Mouse (Mus musculus): Measurements from ENCODE around the gene Gm20604. TPM values are rescaled to one million over a fixed set of nuclear protein-coding genes. Genes with fewer than 3 reads are reported as not detected.
A peak's percentile ranks its signal among the peaks of the same experiment; 100 is the strongest.

Gm20604 gene
- total RNA-seq, 2 experiments from 2014 or later: 5.4 to 10.6 TPM

DNA sequence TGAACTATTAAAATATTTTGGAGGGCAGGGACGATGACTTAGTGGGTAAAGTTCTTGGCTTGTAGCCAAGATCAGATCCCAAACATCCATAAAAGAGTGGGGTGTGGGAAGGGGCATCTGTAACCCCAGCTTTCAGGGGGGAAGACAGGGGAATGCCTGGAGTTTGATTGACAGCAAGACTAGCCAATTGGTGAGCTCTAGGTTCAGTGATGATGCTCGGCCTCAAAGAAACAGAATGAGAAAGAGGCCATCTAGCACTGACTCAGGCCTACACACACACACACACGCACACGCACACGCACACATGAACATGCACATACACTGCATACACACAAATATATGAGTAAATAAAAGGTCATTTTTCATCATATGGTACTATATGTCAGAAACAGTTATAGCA, 48.6 kb downstream of the Gm20604 start:
- ATAC-seq (ENCODE audit: poor library complexity, severe bottlenecking): no peak

DNA sequence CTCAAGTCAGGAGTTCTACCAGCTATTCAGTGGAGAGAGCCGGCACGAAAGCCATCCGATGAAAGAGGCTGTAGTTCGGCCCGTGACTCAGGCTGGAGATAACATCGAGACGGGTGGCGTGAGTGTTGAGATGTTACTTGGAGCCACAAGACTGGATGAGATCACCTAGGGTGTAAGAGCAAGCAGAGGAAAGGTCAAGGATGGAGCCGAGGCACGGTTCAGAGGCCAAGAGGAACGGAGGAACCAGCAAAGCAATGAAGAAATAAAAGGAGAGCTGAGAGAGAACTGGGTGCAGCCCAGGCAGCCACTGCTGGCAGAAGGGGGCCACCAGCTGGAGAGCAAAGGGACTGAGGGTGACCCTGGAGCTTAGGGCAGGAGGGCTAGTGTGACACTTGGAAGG, 50.3 kb downstream of the Gm20604 start:
- no peak for ATAC-seq (ENCODE audit: poor library complexity, severe bottlenecking)

DNA sequence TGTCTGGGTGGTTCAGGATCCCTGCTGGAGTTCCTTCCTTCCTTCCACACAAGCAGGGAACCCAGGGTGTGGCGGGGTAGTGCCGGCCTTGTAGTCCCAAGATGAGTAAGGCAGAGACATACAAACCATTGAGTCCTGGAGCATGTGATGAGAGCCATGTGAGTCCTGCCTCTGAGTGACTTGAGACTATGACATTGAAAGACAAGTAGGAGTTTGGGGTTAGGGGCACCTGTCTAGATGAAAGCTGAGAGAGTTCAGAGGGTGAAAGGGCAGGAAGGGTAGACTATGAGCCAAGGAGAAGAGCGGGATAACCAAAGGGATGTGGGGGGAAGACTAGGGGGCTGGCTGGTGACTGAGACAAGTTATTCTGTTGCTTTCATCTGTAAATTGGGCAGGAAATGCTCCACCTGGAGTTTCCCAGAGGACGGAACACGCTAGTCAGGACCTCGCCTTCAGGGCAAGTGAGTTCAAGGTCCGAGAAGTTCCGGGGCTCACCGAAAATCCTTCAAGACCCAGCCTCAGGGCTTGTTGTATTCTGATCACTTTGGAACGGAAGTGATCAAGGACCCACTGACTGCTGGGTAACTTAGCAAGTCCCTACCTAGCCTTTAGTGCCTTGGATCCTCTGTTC, 51.5 kb downstream of the Gm20604 start:
- ATAC-seq (ENCODE audit: poor library complexity, severe bottlenecking): no peak

DNA sequence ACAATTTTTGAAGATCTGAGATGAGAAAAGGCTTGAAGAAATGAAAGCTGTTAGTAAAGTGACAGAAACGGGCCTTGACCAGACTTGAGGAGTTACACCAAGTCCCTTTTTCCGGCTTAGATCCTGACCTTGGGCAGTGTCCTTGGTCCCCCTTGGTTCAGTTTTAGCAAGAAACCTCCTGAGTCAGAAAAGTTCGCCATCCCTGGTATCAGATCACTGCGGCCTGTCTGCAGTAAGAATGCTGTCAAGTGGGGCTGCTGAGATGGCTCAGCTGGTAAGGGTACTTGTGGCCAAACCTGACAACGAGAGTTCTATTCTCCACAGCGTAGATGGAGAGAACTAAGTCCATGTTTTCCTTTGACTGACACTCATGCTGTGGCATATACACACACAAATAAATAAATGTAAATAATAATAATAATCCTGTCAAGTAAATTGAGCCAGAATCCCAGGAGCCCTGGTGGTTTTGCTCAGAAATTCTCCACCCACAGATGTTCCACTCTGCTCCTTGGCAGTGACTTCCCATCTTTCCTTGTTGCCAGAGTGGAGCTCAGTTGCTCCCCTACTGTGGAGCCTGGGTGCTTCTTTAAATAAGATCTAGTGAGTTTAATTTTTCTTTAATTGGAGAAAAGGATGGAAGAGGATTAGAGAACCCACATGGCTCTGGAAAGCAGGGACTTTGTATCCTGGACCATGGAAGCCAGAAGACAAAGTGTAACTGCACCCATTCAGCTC, 52.4 kb downstream of the Gm20604 start:
- no peak for ATAC-seq (ENCODE audit: poor library complexity, severe bottlenecking)

DNA sequence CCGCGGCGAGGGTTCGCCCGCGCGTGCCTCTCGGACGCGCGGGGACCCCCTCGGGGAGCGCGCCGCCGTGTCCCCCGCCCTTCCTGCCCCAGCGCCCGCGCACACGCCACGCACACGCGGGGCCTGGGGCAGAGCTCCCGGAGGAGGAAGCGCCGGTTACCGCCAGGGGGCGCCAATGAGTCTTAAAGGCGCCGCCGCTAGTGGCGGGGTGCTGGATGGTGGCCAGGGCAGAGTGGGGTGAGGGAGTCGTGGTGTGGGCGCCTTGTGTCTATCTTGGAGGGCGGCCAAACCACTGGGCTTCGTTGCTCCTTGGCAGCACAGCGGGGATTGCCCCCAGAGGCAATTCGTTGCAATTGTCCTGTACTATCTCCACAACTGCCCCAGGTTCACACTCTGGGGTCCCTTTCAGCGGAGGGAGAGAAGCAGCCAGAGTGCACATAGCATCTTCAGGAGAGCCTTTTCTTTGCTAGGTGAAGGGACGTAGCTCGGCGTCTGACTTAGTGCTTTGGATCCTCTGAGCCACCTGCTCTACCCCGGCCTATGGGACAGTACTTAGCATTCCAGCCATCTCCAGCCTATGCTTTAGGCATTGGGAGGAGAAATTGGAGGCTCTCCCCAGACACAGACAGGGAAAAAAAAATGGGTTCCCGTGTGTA, 53.1 kb downstream of the Gm20604 start:
- ATAC-seq (ENCODE audit: poor library complexity, severe bottlenecking): peak; percentile 78

DNA sequence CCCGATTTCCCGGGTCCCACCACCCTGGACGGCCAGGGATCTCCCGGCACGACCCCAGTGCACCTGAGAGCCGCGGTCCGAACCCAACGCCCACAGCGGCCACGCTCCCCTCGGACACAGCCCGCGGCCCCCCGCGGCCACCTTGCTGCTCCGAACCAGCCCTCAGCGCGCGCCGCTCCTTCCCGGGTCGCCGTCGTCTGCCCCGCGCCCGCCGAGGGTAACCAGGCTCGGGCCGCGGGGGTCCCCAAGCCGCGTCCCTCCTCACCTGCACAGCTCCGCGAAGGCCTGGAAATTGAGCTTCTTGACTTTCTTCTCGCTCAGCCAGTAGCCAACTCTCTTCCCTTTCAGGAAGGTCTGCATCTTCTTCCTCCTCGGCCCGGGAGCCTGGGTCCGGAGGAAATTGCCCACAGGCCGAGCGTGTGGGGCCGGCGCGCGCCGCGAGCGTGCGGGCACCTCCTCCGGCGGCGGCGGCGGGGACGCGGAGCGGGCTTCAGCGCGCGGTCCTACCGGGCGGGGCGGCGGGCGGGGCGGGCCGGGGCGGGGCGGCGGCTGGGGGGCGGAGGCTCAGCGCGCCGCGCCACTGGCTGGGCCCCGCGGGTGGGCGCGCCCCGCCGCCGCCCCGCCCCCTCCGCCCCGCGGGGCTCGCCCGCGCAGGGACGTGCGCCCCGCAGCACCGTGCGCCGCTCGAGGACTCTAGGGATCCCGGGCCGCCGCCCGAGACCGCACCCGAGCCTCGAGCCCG, 53.8 kb downstream of the Gm20604 start, which contains the start of gene Itpk1:
TSS of gene Itpk1 (minus strand) at position 474 of the 742 bp plus-strand sequence.
- ATAC-seq (ENCODE audit: poor library complexity, severe bottlenecking): peak; percentile 64

DNA sequence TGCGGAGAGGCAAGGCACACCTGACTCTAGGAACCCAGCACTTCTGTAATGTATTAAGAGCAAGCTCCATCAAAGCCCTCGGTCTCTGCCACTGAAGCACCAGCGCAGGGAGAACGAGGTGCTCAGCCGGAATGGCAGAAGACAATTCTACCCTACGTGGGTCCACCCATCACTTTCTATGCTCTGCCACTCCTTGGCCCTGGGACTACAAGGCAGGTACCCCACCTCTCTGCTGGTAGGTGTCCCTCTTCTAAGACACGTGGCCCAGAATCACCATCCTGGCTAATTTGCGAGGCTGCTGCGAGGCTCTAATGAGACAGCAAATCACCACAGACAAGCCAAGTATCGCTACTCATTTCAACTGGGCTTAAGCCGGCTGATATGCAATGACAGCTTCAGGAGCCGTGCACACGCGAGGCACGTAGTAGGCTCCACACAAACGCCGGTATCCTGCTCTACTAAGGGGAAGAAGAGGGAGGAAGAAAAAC, 54.5 kb downstream of the Gm20604 start:
- ATAC-seq (ENCODE audit: poor library complexity, severe bottlenecking): 0 out of 2 replicates have a peak, but pooled peaks have one; percentile 9

DNA sequence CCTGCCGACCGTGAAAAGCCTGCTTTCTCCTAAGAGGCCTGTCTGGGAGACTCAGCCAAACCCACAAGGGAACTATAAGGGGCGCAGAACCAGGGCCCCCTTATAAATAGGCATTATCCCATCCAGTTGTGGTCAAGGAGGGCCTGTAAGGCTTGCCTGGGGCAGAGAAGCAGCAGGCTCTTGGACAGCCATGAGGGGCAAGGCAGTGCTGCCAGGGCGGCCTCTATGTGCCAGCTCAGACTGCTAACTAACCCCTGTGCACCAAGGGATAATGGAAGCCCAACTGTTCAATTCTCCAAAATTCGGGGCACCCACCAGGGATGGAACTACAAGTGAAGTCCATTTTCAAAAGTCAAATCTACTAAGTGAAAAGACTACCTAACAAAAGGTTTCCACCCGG, 55.0 kb downstream of the Gm20604 start:
- ATAC-seq (ENCODE audit: poor library complexity, severe bottlenecking): no peak

DNA sequence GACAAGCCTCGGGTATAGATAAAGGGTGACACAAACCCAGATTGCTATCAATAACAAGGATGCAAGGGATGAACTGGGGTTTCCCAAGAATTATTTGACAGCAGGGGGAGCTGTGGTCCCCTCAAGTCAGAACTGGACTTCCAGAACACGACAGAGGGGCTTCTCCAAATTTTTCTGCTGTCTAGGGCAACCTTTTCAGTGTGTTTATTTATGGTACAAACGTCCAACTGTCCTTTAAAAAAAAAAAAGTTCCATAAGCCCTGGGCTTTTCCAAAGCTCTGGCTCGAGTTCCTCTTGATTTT, 55.4 kb downstream of the Gm20604 start:
- ATAC-seq (ENCODE audit: poor library complexity, severe bottlenecking): no peak

DNA sequence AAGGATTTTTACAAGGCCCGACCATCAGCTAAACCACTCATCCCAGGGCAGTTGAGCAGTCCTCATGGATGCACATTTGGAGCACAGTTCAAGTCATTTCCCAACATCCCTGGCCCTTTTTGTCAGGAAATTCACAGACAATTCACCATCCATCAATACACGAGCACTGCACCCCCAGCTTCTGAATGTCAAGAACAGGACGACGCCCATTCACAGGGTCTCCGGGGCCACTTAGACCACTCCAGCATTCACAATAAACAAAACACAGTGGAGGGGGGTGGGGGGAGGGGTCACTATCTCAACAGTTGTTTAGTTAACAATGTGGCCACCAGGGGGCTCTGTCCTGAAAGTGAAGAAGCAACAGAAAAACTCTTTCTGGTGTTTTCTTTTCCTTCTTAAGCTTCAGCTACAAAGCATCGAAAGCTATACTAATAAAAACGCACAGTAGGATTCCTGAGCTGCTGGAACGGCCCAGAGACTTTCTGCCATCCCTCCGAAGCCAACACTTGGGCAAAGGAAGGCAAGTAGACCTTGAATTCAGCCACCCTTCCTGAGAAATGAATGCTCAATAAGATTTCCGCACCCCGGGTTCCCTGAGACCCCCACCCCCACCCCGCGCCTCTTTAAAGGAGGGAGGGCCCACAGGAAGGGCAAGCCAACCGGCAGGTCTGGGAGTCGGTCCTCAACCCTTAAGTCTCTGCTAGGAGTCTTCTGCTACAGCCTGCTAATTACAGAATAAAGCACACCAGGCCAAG, 55.9 kb downstream of the Gm20604 start:
- no peak for ATAC-seq (ENCODE audit: poor library complexity, severe bottlenecking)

DNA sequence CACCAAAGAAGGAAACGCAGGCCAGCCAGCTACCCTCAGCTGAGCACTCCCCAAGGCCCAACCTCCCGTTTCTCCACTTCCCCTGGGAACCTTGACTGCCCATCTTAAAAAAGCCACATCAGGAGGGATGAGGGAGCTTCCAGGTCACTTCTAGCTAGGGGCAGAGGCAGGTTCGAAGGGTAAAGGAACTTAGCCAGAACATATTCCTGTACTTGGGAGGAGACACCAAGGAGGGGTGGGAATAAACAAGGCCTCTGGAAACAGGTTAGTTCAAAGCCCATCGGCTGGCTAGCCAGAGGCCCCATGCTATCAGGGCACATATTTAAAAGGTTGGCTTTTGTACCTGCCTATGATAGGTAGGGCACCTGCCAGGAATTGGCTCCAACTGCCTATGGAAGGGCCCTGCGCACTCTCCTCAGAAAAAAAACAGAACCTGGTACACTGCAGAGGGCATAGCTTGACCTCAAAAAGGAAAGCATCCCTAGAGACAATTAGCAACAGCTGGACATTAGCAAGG, 56.7 kb downstream of the Gm20604 start:
- no peak for ATAC-seq (ENCODE audit: poor library complexity, severe bottlenecking)

DNA sequence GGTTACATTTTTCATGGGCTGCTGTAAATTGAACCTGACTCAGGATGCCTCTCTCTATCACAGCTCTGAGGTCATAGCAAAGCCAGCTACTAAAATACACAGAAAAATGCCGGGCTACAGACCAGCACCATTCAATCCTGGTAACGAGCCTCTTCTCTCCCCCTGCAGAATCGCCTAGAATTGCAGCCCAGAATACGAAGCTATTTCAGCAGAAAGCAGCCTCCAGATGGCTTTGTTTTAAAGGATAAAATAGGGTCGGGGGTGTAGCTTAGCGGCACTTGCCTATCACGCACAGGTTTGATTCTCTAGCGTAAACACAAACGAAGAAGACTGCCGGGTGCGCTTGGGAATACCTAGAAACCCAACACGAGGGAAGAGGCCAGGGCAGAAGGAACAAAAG, 58.0 kb downstream of the Gm20604 start:
- ATAC-seq (ENCODE audit: poor library complexity, severe bottlenecking): no peak

DNA sequence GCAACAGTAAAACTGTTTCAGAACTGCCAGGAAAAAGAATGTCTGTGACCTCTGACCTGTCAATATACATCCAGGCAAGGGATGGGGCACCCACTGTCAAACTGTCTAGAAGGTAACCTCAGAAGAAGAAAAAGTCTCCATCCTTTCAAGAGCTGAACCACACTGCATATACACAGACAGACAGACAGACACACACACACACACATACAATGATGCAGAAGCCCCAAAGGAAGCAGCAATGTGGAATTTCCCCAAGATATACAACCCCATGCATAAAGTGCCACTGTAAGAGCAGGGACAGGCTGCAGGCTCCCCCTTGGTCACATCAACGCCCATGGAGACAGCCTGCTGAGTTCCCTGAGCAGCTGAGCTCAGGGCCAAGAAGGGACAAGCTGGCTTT, 59.3 kb downstream of the Gm20604 start:
- no peak for ATAC-seq (ENCODE audit: poor library complexity, severe bottlenecking)

DNA sequence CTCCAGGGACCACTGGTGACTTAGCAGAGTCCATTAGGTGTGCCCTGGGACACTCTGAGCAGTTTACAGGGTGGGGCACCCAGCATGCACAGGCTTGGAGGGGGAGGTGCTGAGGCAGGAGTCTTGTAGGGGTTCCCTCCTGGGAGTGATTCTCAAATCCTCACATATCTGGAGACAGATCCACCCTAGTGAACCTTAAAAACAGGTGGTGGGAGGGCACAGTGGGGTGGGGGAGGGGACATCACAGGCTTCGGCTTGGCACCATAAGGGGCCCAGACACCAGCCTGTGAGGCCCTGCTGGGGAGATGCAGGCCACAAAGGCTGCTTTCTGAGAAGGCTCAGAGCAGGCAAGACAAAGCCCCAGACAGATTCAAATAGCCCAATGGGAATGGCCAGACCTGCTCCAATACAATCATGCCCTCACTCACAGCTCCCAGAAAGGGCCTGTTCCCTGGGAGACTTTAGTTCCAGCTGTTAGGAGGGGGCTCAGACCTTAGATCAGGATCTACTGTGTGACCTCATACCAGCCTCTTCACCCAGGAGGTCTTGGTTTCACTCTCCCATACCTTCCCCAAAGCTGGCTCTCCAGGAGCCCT, 60.3 kb downstream of the Gm20604 start:
- ATAC-seq (ENCODE audit: poor library complexity, severe bottlenecking): no peak

DNA sequence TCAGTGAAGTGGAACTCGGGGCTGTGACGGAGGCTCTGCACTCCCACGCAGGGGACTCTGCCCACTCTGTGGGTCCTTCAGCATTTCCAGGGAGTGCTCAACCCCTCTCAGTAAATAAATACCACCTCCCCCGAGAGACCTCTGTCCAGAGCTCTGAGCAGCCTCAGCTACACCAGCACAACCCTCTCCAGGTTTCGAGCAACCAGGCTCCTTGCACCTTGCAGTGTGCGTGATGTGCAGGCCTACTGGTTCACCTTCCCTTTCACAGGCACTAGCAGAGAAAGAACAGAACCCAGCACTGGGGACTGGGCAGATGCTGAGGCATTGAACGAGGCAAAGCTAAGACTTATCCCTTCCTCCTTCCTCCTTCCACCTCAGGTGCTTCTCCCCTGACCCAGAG, 61.1 kb downstream of the Gm20604 start:
- no peak for ATAC-seq (ENCODE audit: poor library complexity, severe bottlenecking)

DNA sequence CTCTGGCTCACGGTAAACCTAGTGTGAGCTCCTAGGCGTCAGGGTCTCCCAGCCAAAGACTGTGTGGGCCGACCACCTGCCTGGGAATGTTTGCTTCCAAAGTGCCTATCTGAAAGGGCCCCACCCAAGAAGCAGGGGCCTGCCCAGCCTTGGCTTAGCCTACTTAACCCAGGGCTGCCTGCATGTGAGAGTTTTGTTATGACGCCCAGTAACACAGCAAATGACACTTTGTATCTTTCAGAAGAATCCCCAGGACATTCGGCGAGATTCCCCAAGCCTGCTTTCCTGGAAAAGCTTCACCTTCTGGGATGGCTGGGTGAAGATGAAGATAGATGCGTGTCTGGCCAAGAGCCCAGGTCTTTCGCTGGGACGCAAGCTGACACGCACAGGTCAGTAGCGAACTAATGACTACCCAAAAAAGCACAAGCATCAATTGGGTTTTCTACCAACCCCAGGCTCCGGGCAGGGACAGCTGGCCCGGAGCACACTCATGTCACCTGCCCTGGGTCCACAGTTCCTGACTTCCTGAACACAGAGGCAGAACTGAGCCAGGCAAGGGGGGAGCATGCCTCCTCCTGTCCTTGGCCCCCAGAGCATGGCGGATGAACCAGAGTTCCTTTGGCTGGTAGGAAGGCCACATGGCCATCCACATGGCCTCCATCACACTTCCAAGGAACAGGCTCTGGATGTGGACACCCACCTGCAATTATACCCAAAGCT, 61.7 kb downstream of the Gm20604 start:
- no peak for ATAC-seq (ENCODE audit: poor library complexity, severe bottlenecking)

DNA sequence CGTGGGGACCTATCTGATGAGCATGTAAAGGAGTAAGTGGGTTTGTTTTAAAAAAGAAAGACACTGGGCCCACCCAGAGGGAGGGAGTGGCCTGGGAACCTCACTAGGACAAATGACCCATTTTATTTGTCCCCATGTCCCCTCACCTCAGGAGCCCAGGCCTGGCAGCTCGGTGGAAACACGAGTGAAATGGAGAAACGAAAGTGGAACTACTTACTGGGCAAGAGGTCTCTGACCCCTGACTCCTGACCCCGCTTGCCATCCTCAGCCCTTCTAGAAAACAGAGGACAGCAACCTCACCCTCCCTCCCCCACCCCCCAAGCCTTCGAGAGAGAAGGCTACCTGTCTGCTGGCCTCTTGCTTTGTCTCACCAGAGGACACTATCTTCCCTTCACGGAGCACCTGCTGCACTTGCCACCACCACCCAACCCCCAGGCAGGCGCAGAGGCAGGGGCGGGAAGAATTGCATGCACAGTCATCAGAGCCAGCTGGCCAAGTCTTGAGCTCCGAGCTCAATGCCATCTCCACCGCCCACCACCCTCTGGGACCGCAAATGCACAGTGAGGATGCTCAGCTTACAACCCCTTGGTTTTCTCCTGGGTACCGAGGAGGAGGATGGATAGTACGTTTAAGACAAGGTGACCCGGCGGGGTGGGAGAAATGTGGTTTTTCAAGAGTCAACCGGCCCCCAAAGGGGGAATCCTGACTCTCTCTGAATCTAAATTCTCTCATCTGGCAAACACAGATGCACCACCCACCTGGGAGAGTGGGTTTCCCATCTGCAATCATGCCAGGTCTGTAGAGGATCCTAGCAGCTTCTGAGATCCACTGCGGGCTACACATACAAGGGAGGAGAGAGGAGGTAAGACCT, 62.9 kb downstream of the Gm20604 start:
- peak; percentile 41 for ATAC-seq (ENCODE audit: poor library complexity, severe bottlenecking)

DNA sequence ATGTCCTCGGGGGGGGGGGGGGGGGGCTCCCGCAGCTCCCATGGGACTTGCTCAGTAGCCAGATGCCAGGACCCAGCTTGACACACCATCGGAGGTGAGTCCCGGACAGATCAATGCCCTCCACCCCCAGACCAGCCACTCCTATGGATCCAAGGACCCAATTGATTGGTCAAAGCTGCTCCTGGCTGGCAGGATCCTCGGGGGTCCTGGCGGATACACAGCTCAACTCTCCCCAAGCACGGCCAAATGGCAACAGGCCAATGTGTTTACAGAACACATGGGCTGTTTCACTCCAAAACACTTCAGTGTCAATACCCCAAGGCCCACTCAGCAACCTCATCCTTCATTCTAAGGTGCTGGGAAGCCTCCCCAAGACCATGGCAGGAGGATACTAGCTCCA, 66.7 kb downstream of the Gm20604 start:
- ATAC-seq (ENCODE audit: poor library complexity, severe bottlenecking): no peak
